Mouse (Mus musculus) gonadal fat pad, adult 2 months (tissue): ENCODE data around the gene Gm11733. TPM values are rescaled to one million over a fixed set of nuclear protein-coding genes. Genes with fewer than 3 reads are reported as not detected.
"Not testable (repeated sequence)": the region's sequence is repeated elsewhere in the genome, so short reads cannot be mapped to it uniquely, and the experiment has no call there.

Source experiments
- DNase-seq: peaks from one replicate; pipeline ENCODE4 v3.0.0-alpha.2; 2012; ENCODE audit warnings: low read depth
- polyA plus RNA-seq: library from polyadenylated mRNA; depleted of rRNA; stranded (reverse); fragments of >200 nt; gene quantifications from 2 replicates; pipeline ENCODE4 v1.2.3, GENCODE M21; 2012; rRNA removed

The Gm11733 gene
- not detected in 2 replicates for polyA plus RNA-seq

DNA sequence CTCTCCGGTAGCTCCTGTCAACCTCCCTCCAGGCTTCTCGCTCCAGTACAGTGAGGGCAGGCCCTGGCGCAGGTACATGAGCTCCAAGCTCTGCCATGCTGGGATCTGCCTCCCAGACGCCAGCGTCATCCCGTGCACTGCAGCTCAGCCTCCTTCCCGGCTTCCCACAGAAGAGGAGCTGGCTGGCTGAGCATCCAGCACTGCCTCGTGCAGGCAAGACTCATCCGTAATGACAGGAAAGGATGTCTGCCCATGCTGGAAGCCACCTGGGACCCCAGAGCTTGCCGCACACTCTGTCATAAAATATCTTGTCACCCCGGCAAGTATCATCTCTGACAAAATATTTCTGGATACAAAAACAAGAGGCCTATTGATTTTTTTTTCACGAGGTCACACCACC, at the start of gene Gm11733:
Gene Gm11733 (plus strand): TSS at position 171 of the 400 bp plus-strand sequence.
- no peak for DNase-seq

DNA sequence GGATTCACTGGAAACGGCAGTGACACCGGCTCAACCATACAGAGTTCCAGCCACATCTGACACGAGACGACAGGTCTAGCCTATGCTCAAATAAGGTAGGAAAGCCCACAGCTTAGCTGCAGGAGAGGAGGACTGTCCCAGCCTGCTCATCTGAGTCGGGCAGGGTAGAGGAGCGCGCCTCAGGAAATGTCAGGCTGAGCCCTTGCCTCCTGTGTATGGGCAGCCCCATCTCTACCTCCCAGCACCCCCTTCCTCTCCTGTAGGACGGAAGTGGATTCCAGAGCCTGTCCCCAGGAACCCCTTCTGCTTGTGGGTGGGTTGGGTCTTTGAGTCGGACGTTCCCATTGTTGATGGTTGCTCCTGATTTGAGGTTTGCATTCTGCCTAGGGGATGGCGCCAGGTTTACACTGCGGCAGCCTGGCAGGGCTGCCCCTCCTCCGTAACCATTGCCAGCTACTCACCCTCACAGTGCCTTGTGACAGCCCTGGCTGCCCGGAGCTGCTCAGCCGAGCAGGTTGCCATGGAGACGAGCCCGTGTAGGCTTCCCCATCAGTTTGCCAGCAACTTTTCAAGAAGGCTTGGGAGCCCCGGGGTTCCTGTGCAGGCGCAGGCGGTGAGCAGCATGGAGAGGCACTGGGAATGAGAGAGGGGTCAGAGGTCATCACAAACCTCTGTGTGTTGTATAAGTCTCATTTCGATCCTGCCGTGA, 47.6 kb upstream of the Gm11733 start:
- no peak for DNase-seq

DNA sequence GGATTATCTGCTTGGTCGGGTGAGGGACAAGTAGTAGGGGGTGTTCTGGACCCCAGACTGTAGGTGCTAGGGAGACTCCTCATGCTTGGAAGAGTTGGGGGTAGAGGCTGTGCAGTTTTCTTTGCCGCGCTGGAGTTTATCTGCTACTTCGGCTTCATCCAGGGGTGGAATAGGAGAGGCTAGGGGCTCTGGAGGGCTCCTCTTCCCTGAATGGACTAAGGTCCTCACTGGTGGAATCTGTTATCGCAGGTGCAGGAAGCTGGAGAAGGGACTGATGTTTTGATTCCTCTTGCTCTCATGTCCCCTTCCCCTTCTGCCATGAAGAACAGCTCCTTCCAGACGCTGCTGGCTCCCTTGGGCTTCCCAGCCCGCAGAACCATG, 47.1 kb upstream of the Gm11733 start:
- DNase-seq, result no peak

DNA sequence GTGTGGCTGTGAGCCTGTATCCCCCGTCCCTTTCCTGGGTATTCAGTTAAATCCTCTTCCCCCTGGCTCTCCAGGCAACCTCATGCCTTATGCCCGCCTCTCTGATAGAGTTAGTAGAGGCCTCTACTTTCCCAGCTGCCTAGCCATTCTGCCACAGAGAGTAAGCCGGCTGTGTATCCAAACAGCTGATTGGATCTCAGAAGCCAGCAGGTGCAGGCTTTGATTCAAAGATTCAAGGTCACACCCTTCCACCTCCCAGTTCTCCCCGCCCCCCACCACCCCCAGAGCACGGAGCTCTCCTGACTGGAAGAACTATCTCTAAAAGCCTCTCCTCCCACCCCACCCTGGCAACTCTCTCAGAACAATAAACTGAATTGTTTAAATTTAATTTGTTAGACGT, 45.8 kb upstream of the Gm11733 start:
- DNase-seq, result no peak

DNA sequence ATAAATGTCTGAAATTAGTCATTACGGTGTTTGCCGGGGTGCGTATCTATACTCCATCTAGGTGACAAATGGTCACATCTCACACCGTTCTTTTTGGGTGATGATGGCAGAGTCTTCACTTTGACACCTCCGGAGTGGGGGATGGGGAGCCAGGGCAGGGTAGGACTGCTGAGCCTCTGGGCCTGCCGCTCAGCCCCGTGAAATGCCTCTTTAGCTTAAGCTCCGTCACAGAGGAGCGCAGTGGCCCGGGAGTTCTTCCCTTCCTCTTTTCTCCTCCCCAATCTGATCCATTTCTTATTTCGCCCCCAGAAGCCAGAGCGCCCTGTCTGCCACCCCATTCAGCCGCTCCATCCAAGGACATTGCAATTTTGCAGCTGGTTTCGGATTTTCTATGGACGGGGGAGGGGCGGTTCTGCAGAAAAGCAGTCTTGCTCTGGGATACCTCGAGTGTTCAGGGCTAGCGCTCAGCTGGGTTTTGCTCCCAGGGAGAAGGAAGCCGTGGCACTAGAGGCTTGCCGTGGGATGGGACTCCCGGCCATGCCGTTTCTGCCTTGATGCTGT, 43.2 kb upstream of the Gm11733 start:
- DNase-seq, result no peak

DNA sequence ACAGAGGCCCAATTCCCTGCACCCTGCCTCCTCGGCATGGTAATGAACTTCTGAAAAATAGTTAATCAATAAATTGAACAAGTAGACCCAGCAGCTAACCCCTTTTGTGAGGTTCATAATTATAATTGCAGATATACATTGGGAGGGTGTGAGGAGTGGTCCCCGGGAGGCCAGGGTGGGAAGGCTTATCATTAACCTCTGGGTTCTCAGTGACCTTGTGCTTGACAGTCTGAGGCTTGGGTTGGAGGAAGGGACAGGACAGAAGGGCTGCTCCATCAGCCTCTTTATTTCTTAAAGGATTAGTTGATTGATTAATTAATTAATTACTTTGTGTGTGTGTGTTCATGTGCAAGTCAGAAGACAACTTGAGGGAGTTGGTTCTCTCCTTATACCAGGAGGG, 40.1 kb upstream of the Gm11733 start:
- no peak for DNase-seq

DNA sequence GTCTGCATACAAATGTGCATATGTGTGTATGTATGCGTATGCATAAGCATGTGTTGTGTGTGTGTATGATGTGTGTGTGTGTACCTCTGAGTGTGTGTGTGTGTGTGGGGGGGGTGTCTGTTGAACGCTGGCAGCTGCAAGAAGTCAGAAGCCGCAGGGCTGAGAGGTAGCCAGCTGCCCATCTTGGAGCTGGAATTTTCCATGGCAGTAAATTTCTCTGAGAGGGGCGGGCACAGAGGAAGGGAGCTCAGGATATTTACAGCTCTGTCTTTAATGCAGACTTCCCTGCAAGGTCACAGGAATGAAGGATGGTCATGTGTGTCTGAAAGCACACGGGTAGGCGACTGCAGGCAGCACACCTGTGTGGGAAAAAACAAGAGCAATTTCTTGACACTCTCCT, 38.5 kb upstream of the Gm11733 start:
- no peak for DNase-seq

DNA sequence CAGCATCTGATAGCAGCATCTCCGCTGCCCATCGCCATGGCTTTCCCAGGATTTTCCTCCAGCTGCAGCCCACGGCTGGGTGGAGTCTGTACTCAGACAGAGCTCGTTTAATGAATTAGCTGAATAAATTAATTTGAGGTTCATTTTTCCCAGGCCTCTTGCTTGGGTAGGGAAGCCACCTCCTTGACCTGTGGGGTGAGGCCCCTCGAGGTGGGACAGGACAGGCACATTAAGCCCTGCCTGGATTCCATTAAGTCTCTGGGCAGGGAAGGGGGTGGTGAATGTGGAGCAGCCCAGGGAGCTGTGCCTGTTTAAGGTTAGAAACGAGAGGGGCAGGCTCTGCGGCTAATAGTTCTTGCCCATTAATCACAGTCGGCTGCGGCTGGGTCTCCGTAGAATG, 30.1 kb upstream of the Gm11733 start:
- no peak for DNase-seq

DNA sequence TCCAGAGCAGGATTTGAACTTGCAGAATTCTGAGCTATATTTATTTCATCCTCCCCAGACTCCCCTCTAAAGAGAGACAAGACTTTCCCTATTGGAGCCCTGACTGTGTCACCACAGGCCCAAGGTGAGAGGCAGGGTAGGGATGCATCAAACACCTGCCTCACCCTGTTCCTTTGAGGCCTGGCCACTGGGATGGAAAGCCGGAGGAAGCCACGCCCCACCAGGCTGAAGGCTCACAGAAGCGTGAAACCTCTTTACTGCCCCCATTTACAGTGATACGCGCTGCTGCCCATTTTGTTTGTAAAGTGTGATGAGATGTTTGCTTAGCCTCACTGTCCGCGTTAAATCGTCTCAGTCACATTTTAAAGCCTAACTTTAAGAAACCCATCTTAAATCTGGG, 25.0 kb upstream of the Gm11733 start:
- no peak for DNase-seq

DNA sequence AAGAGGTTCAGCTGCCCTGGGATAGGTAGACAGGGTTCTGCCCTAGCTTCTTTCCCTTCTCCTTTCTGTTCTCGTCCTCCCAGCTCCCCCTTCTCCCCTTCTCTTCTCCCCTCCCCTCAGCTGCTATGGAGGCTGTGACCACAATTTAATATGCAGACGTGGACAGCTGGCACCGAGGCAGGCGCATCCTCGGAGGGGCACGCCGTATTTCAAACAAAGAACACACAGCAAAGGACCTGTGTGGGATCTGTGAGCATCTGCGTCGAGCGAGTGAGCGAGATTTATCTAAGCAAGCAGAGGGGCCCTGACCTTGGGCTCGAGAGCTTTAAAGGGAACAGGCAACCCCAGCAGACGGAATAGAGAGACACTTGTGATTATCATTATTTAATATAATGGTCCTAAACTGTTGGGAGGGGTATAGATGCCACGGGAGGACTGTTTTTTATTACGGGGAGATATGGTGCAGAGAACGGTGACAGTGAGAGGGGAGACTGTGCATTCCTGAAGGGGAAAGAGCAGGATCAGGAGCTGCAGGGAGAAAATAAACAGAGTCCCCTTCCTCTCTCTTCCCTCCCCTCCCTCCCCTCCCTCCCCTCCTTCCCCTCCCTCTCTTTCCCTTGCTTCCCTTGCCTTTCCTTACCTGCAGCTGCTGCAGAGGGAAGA, 21.8 kb upstream of the Gm11733 start:
- no peak for DNase-seq

DNA sequence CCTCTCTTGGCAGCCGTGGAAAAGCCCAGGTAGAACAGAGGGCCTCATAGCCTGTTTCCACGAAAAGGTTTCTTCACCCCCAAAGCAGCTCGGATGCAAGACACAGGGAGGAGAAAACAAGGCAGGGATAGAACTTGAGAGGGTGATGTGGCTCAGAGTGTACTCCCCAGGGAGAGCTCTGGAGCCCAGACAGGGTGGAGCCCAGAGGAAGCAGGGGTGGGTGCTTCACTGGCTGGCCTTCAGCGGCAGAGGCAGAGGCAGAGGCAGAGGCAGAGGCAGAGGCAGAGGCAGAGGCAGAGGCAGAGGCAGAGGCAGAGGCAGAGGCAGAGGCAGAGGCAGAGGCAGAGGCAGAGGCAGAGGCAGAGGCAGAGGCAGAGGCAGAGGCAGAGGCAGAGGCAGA, 20.8 kb upstream of the Gm11733 start:
- not testable (repeated sequence) for DNase-seq

DNA sequence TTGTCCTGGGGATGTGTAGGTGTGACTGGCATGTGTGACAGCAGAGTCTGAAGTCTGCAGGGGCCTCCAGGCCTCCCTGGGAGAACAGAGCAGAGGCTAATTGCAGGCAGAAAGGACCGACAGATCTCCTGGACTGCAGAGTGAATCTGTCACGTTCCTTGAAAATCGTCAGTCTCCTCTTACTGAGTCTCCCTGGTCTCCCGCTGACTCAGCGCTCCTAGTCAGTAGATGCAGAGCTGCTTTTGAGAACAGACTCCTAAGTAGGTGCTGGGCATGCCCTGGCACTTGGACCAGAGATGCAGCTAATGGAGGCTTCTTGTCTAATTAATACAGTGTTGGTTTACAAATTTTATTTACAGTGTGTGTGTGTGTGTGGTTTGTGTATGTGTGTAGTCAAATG, 17.9 kb upstream of the Gm11733 start:
- no peak for DNase-seq

DNA sequence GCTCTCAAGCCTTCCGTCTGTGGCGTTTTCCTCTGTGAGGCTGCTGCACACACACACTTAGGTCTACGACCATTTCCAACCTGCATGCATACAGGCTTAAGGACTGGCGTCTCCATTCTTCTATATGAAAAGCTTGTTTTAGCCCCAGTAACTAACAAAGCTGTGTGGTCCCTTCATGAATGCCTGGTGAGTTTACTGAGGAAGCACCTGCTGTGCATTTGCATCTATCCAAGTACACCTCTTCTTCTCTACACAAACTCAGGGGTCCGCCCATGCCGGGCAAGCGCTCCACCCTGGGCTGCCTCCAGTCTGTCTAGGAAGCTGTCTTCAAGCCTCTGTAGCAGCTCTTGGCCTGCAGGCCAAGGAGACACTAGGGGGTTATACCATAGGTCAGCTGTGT, 17.3 kb upstream of the Gm11733 start:
- no peak for DNase-seq

DNA sequence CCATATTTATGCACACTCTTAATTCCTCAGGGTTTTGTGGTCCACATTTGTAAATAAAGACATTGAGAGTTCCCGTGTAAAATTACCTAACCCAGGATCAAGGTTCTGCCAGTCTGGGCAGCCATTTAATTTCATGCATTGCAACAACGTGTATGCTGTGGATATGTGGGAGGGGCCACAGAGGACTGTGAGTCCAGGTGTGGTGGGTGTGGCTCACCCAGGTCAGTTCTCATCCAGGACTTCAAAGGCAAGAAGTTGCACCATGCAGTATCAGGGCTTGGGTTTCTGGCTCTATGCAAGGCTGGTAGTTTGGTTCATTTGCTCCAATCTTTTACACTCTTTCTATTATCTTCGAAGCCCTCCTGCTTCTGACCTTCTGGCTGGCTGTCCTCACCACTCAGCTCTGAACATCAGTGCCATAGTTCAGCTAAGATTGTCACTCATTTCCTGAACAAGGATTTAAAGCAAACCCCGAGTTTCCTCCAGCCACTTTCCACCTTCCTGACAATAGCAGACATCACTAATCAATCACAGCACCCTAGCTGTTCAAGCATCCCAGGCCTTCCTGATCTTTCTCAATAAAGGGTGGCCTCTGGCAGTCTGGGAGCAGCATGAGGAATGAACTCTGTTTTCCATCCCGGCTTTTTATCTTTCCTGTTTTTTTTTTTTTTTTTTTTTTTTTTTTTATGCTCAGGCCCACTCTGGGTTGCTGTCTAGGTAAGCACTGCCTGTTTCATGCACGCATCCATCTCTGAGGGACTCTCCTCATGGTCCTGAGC, 15.4 kb upstream of the Gm11733 start:
- DNase-seq, result no peak

DNA sequence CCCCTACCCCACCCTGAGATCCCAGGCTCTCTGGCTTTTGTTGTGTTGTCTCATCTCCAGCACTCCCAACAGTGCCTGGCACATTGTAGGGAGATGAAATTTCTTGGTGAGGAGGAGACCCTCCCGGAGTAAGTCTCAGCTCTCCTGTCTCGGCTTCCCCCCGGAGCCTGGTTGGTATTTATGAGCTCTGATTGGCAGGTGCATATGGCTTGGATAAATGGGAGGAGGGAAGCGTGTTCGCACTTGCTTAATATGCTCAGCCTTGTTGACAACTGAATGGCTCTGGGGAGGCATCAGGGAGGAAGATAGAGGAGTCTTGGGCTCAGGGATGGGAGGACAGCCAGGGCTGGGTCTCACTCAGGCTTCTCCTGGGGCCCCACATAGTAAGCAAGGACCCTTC, 14.4 kb upstream of the Gm11733 start:
- DNase-seq, result no peak

DNA sequence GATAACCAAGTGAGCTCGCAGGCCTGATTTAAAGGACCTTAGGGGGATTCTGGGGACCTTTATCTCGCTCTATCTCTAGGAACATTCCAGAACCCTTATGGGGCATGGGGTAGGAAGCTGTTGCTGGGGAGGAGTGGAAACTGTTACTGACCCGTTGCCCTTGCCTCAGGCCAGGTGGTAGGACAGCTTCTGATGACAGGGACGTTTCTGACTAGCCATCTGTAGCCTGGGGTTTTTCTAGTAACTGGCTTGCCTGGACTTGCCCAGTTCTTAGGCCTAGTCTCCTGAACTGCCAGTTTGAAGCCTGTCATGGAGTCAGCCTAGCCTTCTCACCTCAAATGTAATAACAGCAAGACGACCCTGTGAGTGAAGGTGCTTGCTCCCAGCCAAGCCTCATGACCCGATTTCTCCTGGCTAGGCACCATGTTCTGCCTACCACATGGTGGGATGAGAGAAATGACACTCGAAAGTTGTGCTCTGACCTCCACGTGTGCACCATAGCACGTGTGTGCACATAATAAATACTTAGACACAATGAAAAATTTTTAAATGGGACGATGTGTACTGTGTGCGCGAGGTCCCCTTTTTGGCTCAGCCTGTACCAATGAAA, 13.5 kb upstream of the Gm11733 start:
- no peak for DNase-seq

DNA sequence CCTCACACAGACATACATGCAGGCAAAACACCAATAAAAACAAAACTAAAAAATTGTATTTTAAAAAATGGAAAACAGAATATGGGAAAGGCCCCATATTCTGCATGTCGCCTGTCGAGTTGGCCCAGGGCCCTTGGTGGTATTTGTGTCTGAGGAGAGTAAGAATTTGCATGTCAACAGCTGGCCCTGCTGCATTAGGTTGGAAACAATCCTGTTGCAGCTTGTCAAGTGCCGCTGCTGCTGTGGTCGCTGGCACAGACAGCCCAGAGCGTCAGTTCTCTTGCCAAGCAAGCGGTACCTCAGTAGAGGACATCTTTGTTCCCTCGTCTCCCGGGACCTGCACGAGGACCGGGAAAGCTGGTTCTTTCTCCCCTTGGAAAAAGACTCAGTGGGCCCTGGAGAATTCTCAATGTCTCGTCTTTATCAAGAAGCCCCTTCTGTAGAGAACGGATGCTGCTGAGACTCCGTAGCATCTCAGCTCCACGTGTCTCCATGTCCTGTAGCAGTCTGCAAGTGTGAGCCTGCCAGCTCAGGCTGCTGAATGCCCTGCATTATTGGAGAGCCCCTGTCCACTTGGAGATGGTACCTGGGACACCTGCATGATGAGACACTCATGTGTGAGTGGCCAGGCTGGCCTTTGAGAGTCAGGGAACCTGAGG, 12.4 kb upstream of the Gm11733 start:
- DNase-seq, result no peak

DNA sequence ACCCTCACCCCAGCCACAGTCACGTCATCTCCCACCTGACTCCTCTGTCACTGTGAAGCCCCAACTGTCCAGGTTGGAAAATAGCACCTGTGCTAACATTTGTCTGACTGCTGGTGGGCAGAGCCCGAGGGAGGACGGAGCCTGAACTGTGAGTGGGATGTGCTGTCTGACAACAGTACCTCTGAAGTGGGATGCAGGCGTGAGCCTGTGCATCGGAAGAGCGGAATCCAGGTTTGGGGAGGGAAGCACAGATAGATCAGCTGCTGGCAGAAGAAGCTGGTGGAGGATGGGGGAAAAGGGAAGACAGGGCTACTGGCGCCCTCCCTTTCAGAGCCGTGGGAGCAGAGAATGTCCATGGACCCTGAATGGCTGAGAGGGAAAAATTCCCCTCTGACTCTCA, 11.3 kb upstream of the Gm11733 start:
- DNase-seq, result no peak

DNA sequence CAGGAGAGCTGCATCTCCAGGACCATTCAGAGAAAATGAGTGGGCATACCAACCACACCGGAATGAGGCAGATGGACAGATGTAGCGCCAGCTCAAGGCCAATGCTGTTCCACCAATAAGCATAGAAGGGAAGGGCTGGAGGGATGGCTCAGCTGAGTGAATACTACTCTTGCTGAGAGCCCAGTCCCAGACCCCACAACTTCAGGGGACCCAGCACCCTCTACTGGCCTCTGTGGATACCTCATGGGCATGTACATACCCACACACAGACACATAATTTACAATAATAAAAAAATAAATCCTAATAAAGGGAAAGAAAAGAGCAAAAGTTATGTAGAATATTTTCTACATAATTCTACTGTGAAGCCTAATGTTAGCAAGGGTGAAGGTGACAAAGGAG, 9.0 kb upstream of the Gm11733 start:
- DNase-seq, result no peak

DNA sequence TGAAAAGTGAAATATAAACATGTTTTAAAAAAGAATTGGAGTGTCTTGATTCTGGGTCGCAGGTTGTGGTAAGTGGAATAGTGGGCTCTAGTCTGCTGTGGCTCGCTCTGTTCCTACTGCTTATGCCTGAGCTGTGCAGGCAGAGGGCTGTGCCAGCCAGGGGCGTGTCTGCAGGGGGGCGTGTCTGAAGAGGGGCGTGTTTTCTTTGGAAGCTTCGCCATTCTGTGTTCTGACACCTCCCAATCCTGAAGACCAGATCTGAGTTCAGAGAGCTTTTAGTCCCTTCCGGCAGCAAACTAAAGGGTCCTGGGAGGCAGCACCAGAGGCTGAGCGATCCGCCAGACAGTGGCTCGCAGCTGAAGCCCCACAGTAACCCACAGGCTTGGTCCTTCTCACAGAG, 8.5 kb upstream of the Gm11733 start:
- DNase-seq, result no peak

DNA sequence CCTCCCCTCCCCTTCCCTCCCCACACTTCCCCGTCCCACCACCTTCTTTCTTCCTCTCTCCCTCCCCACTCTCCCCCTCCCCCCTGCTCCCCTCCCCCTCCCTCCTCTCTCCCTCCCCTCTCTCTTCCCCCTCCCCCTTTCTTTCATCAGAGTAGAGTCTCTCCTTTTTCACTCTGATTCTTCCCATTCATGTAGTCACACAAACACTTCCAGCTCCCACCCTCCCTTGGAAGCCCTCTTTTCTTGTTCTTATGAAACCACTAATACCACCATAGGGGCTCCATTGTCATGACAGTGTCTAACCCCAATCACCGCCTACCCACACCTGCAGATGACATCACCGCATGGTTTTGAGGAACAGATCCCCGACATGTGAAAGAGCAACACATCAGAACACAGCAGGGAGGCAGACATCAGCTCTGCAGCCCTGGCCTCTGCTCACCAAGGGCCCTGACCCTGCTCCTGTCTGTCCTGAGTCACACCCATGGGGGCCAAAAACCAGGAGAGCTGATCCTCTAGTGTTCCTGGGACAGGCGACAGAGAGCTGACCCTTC, 7.5 kb upstream of the Gm11733 start:
- no peak for DNase-seq
